Mouse (Mus musculus) thymus, adult 2 months (tissue): ENCODE measurements around the gene Olfr1395. TPM values are rescaled to one million over a fixed set of nuclear protein-coding genes. Genes with fewer than 3 reads are reported as not detected.

Experiments
- DNase-seq: peaks from one replicate; pipeline ENCODE4 v3.0.0; 2021
- H3K27ac ChIP-seq: fragments of 200-500 bp; 2 replicates; pipeline ENCODE4 v1.5.1; 2012; ENCODE audit warnings: low read length, control low read depth; ENCODE audit not compliant: control insufficient read depth, insufficient read depth
- H3K27me3 ChIP-seq: fragments of 200-500 bp; 2 replicates; pipeline ENCODE4 v1.6.1; 2012; ENCODE audit warnings: mild to moderate bottlenecking, low read length, moderate library complexity, mixed read lengths; ENCODE audit not compliant: control insufficient read depth, insufficient read depth
- H3K36me3 ChIP-seq: fragments of 200-500 bp; 2 replicates; pipeline ENCODE4 v1.6.1; 2012; ENCODE audit warnings: mild to moderate bottlenecking, low read length, moderate library complexity; ENCODE audit not compliant: control insufficient read depth, insufficient read depth
- H3K4me1 ChIP-seq: fragments of 200-500 bp; replicated peaks from 2 replicates; pipeline ENCODE4 v1.6.1; 2012; ENCODE audit warnings: low read length; ENCODE audit not compliant: control insufficient read depth, insufficient read depth
- H3K4me3 ChIP-seq: fragments of 200-500 bp; 2 replicates; pipeline ENCODE4 v1.5.1; 2012; ENCODE audit warnings: mild to moderate bottlenecking, low read length, control low read depth, moderate library complexity; ENCODE audit not compliant: control insufficient read depth, insufficient read depth
- CTCF ChIP-seq: fragments of 200-500 bp; IDR thresholded peaks from 2 replicates; pipeline ENCODE4 v1.5.1; 2012; ENCODE audit warnings: mild to moderate bottlenecking, control low read depth, low read length, moderate library complexity, borderline replicate concordance; ENCODE audit not compliant: control insufficient read depth, poor library complexity, insufficient read depth; ENCODE audit errors: extremely low read depth
- POLR2A ChIP-seq: fragments of 200-500 bp; IDR thresholded peaks from 2 replicates; pipeline ENCODE4 v1.6.1; 2012; ENCODE audit warnings: mild to moderate bottlenecking, low read length, control low read depth, moderate library complexity; ENCODE audit not compliant: control insufficient read depth, poor library complexity, insufficient read depth; ENCODE audit errors: extremely low read depth
- WGBS: fragments of 180-500 bp; shearing (Covaris S2); methylation state at CpG from one replicate; pipeline ENCODE4 v1.1.7; 2018; 5-methylcytosine and 5-hydroxymethylcytosine counted together
- polyA plus RNA-seq: library from polyadenylated mRNA; depleted of rRNA; stranded (reverse); fragments of >200 nt; gene quantifications from 2 replicates; pipeline ENCODE4 v1.2.3, GENCODE M21; 2012; rRNA removed

Gene Olfr1395
- polyA plus RNA-seq: not detected in 2 replicates

GRCm38 (mm10) chr11:49141974-49142373 lies at the start of gene Olfr1395:
Olfr1395 (plus strand) TSS chr11:49142274.
- Histone ChIP-seq H3K4me1 (no peaks in the 10 kb centered on the region), H3K4me3 (no peak within 1 kb of the TSS), H3K27me3 (no peaks in the 10 kb centered on the region), H3K27ac (no peak within 1 kb of the TSS), H3K36me3 (no peaks in the 10 kb centered on the region)
- DNase-seq: no peak
- no peak for TF ChIP-seq CTCF
- no peak for TF ChIP-seq POLR2A
- 94% methylated on average over 6 of the region's 6 CpGs for WGBS

- Histone ChIP-seq H3K27ac (peak overlapping the region; percentile 94), H3K27me3 (no peaks in the 10 kb centered on the region), H3K4me3 (no peak overlapping the region), H3K36me3 (peaks cover 19% of the 10 kb centered on the region), H3K4me1 (peaks cover 26% of the 10 kb centered on the region)
- no peak for DNase-seq
- TF ChIP-seq CTCF (no peak), POLR2A (no peak)
- WGBS: 46% methylated on average over 2 of the region's 2 CpGs
Observed at GRCm38 (mm10) chr11:49092786-49093185, 49.3 kb upstream of the Olfr1395 start.

- TF ChIP-seq CTCF: no peak
- TF ChIP-seq POLR2A: no peak
- Histone ChIP-seq H3K4me1 (peaks cover 24% of the 10 kb centered on the region), H3K4me3 (no peak overlapping the region; the same call in 1 of the 2 replicates), H3K27ac (peak overlapping the region; percentile 99), H3K36me3 (peaks cover 19% of the 10 kb centered on the region), H3K27me3 (no peaks in the 10 kb centered on the region)
- WGBS: 37% methylated on average over 6 of the region's 6 CpGs
- peak; percentile 62 for DNase-seq
Observed at GRCm38 (mm10) chr11:49093861-49094660, 48.0 kb upstream of the Olfr1395 start.

- Histone ChIP-seq H3K4me3 (no peak overlapping the region), H3K36me3 (peaks cover 19% of the 10 kb centered on the region), H3K27ac (peak overlapping the region; percentile 68), H3K4me1 (peaks cover 28% of the 10 kb centered on the region), H3K27me3 (no peaks in the 10 kb centered on the region)
- no peak for DNase-seq
- 98% methylated on average over 4 of the region's 4 CpGs for WGBS
- TF ChIP-seq CTCF (no peak), POLR2A (no peak)
Observed at GRCm38 (mm10) chr11:49095367-49095766, 46.7 kb upstream of the Olfr1395 start.

- Histone ChIP-seq H3K27me3 (no peaks in the 10 kb centered on the region), H3K4me3 (no peak overlapping the region), H3K36me3 (peaks cover 11% of the 10 kb centered on the region), H3K27ac (peak overlapping the region; percentile 71; the same call in 1 of the 2 replicates), H3K4me1 (peaks cover 29% of the 10 kb centered on the region)
- TF ChIP-seq CTCF: no peak
- TF ChIP-seq POLR2A: no peak
- DNase-seq: no peak
- 77% methylated on average over 3 of the region's 3 CpGs for WGBS
Observed at GRCm38 (mm10) chr11:49100409-49100808, 41.7 kb upstream of the Olfr1395 start.

- DNase-seq: peak; percentile 67
- 6% methylated on average over 5 of the region's 5 CpGs for WGBS
- Histone ChIP-seq H3K4me3 (no peak overlapping the region), H3K36me3 (peaks cover under 1% of the 10 kb centered on the region; the same call in 1 of the 2 replicates), H3K4me1 (peaks cover 26% of the 10 kb centered on the region), H3K27me3 (no peaks in the 10 kb centered on the region), H3K27ac (peak overlapping the region; percentile 67)
- no peak for TF ChIP-seq CTCF
- TF ChIP-seq POLR2A: no peak
Observed at GRCm38 (mm10) chr11:49101500-49101899, 40.6 kb upstream of the Olfr1395 start.
